Mouse (Mus musculus) brain, embryonic 14.5 days (tissue): ENCODE data around the gene Prpf8.

Source experiments
- CTCF ChIP-seq: fragments of 200-500 bp; IDR thresholded peaks from 2 replicates; pipeline ENCODE4 v1.5.1; 2012; ENCODE audit warnings: inconsistent platforms, mild to moderate bottlenecking, moderate library complexity, borderline replicate concordance; ENCODE audit not compliant: insufficient read depth, insufficient read length; ENCODE audit errors: extremely low read depth
- POLR2A ChIP-seq: fragments of 200-500 bp; IDR thresholded peaks from 2 replicates; pipeline ENCODE4 v1.6.1; 2012; ENCODE audit warnings: mild to moderate bottlenecking, inconsistent platforms, borderline replicate concordance; ENCODE audit not compliant: poor library complexity, insufficient read depth, insufficient read length, severe bottlenecking; ENCODE audit errors: extremely low read depth

DNA sequence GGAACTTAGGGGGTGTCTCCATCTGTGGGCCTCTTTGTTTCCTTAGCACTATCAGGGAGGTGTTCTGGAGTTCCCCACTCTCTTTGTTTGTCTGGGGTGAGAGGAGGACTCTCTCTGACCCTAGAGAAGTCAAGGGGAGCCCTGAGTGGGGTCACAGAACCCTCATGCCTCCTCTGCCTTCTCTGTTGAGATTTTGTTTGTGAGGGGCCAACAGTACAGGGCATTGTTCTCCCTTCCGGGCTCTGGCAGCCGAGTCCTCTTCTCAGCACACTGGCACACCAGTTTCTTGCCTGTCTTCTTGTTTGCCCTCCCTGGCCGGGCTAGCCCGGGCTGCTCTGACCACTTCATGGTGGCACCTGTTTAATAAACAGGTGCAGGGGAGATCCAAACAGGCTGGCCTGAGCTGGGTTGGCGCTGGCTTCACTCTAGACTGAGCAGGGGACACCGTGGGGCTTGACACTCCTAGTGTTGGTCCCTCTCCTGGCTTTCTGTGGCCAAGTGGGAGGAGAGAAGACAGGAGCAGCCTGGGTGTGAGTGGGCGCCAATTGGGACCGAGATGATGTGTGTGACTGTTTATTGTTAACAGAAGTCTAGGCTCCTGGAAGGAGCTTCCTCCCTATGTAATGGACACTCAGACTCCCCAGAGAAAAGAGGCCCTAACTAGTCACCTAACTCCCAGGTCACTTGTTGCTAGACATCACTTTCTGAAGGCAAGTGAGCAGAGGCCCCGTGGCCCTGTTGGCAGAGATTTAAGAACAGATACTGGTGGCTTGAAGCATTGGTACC lies 51.8 kb downstream of the Prpf8 start:
- TF ChIP-seq CTCF (no peak), POLR2A (no peak)
